Mouse (Mus musculus) G1E (cell line): ENCODE data around the gene Alkal2. TPM values are rescaled to one million over a fixed set of nuclear protein-coding genes. Genes with fewer than 3 reads are reported as not detected.

ENCODE experiments used
- ATAC-seq: 2 replicates; pipeline ENCODE4 v1.8.0; 2016; ENCODE audit warnings: mild to moderate bottlenecking; ENCODE audit not compliant: insufficient number of reproducible peaks, poor library complexity, low FRiP score, severe bottlenecking; ENCODE audit errors: extremely low read depth
- DNase-seq: peaks from one replicate; pipeline ENCODE4 v3.0.0; 2012; ENCODE audit warnings: low spot score
- H3K27me3 ChIP-seq: 2 replicates; pipeline ENCODE4 v1.6.1; 2012; ENCODE audit warnings: mild to moderate bottlenecking, low read length, inconsistent platforms; ENCODE audit not compliant: insufficient read depth
- H3K36me3 ChIP-seq: replicated peaks from 2 replicates; pipeline ENCODE3; 2012; ENCODE audit warnings: mild to moderate bottlenecking, inconsistent platforms
- H3K4me1 ChIP-seq: 2 replicates; pipeline ENCODE4 v1.6.1; 2012; ENCODE audit warnings: low read depth, low read length, inconsistent platforms, mixed read lengths; ENCODE audit not compliant: insufficient read depth
- H3K4me3 ChIP-seq: 2 replicates; pipeline ENCODE4 v1.5.1; 2012; ENCODE audit warnings: low read depth, mild to moderate bottlenecking, inconsistent platforms, low read length, moderate library complexity, mixed read lengths
- H3K9me3 ChIP-seq: replicated peaks from 2 replicates; pipeline ENCODE4 v1.6.1; 2012; ENCODE audit warnings: inconsistent platforms
- CTCF ChIP-seq: IDR thresholded peaks from 2 replicates; pipeline ENCODE4 v1.5.1; 2012; ENCODE audit warnings: low read depth, low read length, inconsistent platforms, mixed read lengths
- GATA1 ChIP-seq: IDR thresholded peaks from 2 replicates; pipeline ENCODE4 v1.6.1; 2012; ENCODE audit warnings: borderline replicate concordance, low read length, inconsistent platforms, mixed read lengths
- GATA2 ChIP-seq: IDR thresholded peaks from 2 replicates; pipeline ENCODE4 v1.6.1; 2012; ENCODE audit warnings: low read depth, low read length, inconsistent platforms, borderline replicate concordance
- POLR2AphosphoS5 ChIP-seq: IDR thresholded peaks from 2 replicates; pipeline ENCODE4 v1.6.1; 2012; ENCODE audit warnings: low read depth, low read length, inconsistent platforms; ENCODE audit not compliant: insufficient replicate concordance
- TAL1 ChIP-seq: conservative IDR thresholded peaks from 2 replicates; pipeline ENCODE4 v1.6.1; 2012; ENCODE audit warnings: low read depth, low read length, inconsistent platforms, mixed read lengths
- polyA plus RNA-seq: library from polyadenylated mRNA; stranded (reverse); fragments of >175 nt; gene quantifications from 2 replicates; pipeline ENCODE4 v1.2.3, GENCODE M21; 2012
- total RNA-seq, 2 experiments: library from RNA; stranded (forward) in 1 of 2; stranded (reverse) in 1 of 2; fragments of 200-1000 nt in 1 of 2; fragments of >200 nt in 1 of 2; fragmentation: Nextera tagmentation in 1 of 2; gene quantifications; 2 replicates each; pipeline ENCODE4 v1.2.3; 2014 to 2017

Gene Alkal2
- total RNA-seq (2014; fragmentation: Nextera tagmentation) = not detected in 2 replicates
- not detected in 2 replicates for total RNA-seq (2017)
- not detected in 2 replicates for polyA plus RNA-seq

DNA sequence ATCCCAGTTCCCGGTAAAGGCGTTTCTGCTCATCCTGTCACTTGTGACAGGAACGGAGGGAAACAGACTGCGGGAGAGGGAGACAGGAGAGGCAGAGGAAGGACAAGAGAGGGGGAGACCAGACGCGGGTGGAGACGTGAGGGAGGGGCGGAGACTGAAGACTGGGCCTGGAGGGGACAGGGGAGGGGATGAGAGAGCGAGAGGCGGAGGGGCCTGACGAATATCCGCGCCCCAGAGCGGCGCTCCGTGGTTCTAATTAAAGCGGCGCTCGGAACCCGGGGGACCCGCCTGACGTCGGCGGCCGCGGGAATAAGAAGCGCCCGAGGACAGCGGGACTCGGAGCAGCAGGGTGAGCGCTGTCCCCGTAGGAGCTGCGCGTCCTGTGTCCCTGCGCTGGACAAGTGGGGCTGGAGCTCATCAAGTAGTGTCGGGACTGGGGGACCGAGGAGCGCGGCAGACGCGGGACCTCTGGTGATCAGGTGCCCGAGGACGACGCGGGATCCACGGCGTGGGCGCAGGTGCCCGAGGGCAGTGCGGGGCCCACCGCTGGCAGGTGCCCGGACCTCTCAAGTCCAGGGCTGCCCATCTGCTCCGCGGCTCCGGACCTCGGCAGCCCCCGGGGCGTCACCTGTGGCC, at the start of gene Alkal2:
TSS of gene Alkal2 (plus strand) at position 337 of the 636 bp plus-strand sequence.
- TF ChIP-seq GATA2 (no peak), GATA1 (no peak), POLR2AphosphoS5 (no peak), CTCF (no peak), TAL1 (no peak)
- Histone ChIP-seq H3K4me3 (no peak within 1 kb of the TSS), H3K36me3 (no peaks in the 10 kb centered on the region), H3K4me1 (no peaks in the 10 kb centered on the region), H3K9me3 (peaks cover 6% of the 10 kb centered on the region), H3K27me3 (peaks cover 17% of the 10 kb centered on the region; the same call in 1 of the 2 replicates)
- DNase-seq (no peak), ATAC-seq (no peak)

GRCm38 (mm10) chr12:30848521-30848920, 35.6 kb upstream of the Alkal2 start:
- ATAC-seq (no peak), DNase-seq (no peak)
- Histone ChIP-seq H3K36me3 (no peaks in the 10 kb centered on the region), H3K9me3 (no peaks in the 10 kb centered on the region), H3K4me1 (no peaks in the 10 kb centered on the region), H3K4me3 (no peak overlapping the region), H3K27me3 (no peaks in the 10 kb centered on the region)
- TF ChIP-seq GATA2 (no peak), GATA1 (no peak), CTCF (no peak), TAL1 (no peak), POLR2AphosphoS5 (no peak)

GRCm38 (mm10) chr12:30850902-30851301, 33.2 kb upstream of the Alkal2 start:
- ATAC-seq (no peak), DNase-seq (no peak)
- H3K9me3 ChIP-seq = no peaks in the 10 kb centered on the region
- H3K27me3 ChIP-seq = no peaks in the 10 kb centered on the region
- no peaks in the 10 kb centered on the region for H3K4me1 ChIP-seq
- no peak for TF ChIP-seq CTCF
- TF ChIP-seq POLR2AphosphoS5 = no peak
- TF ChIP-seq GATA2 = no peak
- TF ChIP-seq TAL1 = no peak
- TF ChIP-seq GATA1 = no peak
- H3K36me3 ChIP-seq = no peaks in the 10 kb centered on the region
- H3K4me3 ChIP-seq = no peak overlapping the region

DNA sequence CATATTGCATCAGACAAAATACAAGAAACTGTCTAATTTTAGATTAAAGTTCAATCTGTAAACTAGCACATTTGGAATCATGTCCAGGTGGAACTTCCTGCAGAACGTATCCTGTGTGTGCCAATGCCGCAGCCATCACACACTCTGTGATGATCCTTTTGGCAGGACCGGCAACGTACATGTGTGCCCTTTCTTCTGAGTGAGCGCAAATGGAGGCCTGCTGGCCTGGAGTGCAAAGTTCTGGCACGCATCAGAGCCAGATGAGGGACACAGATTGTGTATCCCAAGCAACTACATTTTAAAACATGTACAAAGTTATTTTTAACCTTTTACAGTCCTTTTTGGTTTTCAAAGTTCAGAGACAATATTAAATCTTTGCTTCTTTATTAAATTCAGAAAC, 32.3 kb upstream of the Alkal2 start:
- TF ChIP-seq CTCF (no peak), POLR2AphosphoS5 (no peak), GATA2 (no peak), TAL1 (no peak), GATA1 (no peak)
- H3K27me3 ChIP-seq = no peaks in the 10 kb centered on the region
- no peaks in the 10 kb centered on the region for H3K4me1 ChIP-seq
- no peaks in the 10 kb centered on the region for H3K36me3 ChIP-seq
- DNase-seq (no peak), ATAC-seq (no peak)
- no peak overlapping the region for H3K4me3 ChIP-seq
- no peaks in the 10 kb centered on the region for H3K9me3 ChIP-seq

- TF ChIP-seq CTCF = no peak
- no peak for TF ChIP-seq GATA1
- TF ChIP-seq TAL1 = no peak
- TF ChIP-seq GATA2 = no peak
- TF ChIP-seq POLR2AphosphoS5 = no peak
- DNase-seq (no peak), ATAC-seq (0 out of 2 replicates have a peak, but pooled peaks have one; percentile 40)
- Histone ChIP-seq H3K36me3 (no peaks in the 10 kb centered on the region), H3K4me1 (no peaks in the 10 kb centered on the region), H3K27me3 (no peaks in the 10 kb centered on the region), H3K9me3 (no peaks in the 10 kb centered on the region), H3K4me3 (no peak overlapping the region)
These were observed 28.5 kb upstream of the Alkal2 start for GRCm38 (mm10) chr12:30855442-30856159.

DNA sequence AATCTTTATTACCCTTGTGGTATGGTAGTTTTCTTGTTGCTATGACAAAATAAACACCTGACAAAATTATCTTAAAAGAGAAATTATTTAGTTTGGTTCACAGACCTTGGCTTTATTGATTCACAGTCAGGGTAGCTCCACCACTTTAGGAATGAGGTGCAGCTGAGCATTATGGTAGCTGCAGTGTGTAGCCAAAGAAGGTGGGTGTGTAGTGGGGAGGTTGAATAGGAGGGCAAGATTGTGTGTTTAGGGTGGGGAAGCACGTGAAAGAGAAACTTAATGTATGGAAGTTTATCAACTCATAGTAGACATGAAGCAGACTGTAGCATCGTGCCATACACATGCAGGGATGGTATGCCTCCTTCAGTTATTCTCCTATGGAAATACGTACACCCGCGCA, 27.9 kb upstream of the Alkal2 start:
- H3K27me3 ChIP-seq = no peaks in the 10 kb centered on the region
- H3K4me1 ChIP-seq = no peaks in the 10 kb centered on the region
- H3K36me3 ChIP-seq = no peaks in the 10 kb centered on the region
- TF ChIP-seq GATA1 (no peak), CTCF (no peak), POLR2AphosphoS5 (no peak), GATA2 (no peak), TAL1 (no peak)
- DNase-seq (no peak), ATAC-seq (no peak)
- H3K4me3 ChIP-seq = no peak overlapping the region
- no peaks in the 10 kb centered on the region for H3K9me3 ChIP-seq
